Mouse (Mus musculus): ENCODE results near the gene Foxf1. TPM values are rescaled to one million over a fixed set of nuclear protein-coding genes. Genes with fewer than 3 reads are reported as not detected.

Foxf1 gene
- polyA plus RNA-seq, 1 experiment from 2014 or later = 0.43 TPM

- Histone ChIP-seq H3K9ac (peak overlapping the region; percentile 80), H3K36me3 (no peaks in the 10 kb centered on the region; the same call in 1 of the 2 replicates), H3K27ac (no peak overlapping the region), H3K4me3 (peak overlapping the region; percentile 68), H3K9me3 (no peaks in the 10 kb centered on the region), H3K4me2 (replicated peaks) (peak overlapping the region; percentile 90), H3K27me3 (peaks cover 93% of the 10 kb centered on the region), H3K4me1 (peaks cover 50% of the 10 kb centered on the region)
- ATAC-seq (ENCODE audit: low FRiP score, low read depth) = no peak
- WGBS = 2% methylated on average over 18 of the region's 18 CpGs
Measured at GRCm38 (mm10) chr8:121118634-121119420, 34.6 kb downstream of the Foxf1 start.

GRCm38 (mm10) chr8:121119635-121120455 is 35.7 kb downstream of the Foxf1 start:
- Histone ChIP-seq H3K4me3 (peak overlapping the region; percentile 68), H3K4me1 (peaks cover 47% of the 10 kb centered on the region), H3K27me3 (peaks cover 92% of the 10 kb centered on the region), H3K9me3 (0 out of 2 replicates have a peak, but pooled peaks cover 4% of the 10 kb centered on the region), H3K36me3 (no peaks in the 10 kb centered on the region; the same call in 1 of the 2 replicates), H3K9ac (peak overlapping the region; percentile 80), H3K27ac (no peak overlapping the region), H3K4me2 (replicated peaks) (peak overlapping the region; percentile 90)
- WGBS = 10% methylated on average over 12 of the region's 12 CpGs
- ATAC-seq (ENCODE audit: low FRiP score, low read depth) = no peak

GRCm38 (mm10) chr8:121120456-121121419 is 36.6 kb downstream of the Foxf1 start:
- Histone ChIP-seq H3K4me3 (peak overlapping the region; percentile 68), H3K36me3 (no peaks in the 10 kb centered on the region; the same call in 1 of the 2 replicates), H3K4me2 (replicated peaks) (peak overlapping the region; percentile 90), H3K9me3 (0 out of 2 replicates have a peak, but pooled peaks cover 4% of the 10 kb centered on the region), H3K27me3 (peaks cover 93% of the 10 kb centered on the region), H3K4me1 (peaks cover 51% of the 10 kb centered on the region), H3K9ac (peak overlapping the region; percentile 80), H3K27ac (no peak overlapping the region)
- WGBS = 23% methylated on average over 17 of the region's 17 CpGs
- no peak for ATAC-seq (ENCODE audit: low FRiP score, low read depth)

GRCm38 (mm10) chr8:121121704-121122103 is 37.5 kb downstream of the Foxf1 start:
- Histone ChIP-seq H3K4me3 (no peak overlapping the region), H3K9ac (no peak overlapping the region), H3K4me1 (peaks cover 54% of the 10 kb centered on the region), H3K36me3 (no peaks in the 10 kb centered on the region; the same call in 1 of the 2 replicates), H3K9me3 (0 out of 2 replicates have a peak, but pooled peaks cover 4% of the 10 kb centered on the region), H3K27ac (no peak overlapping the region), H3K27me3 (peaks cover 96% of the 10 kb centered on the region), H3K4me2 (replicated peaks) (peak overlapping the region; percentile 90; the same call in 1 of the 2 replicates)
- 22% methylated on average over 8 of the region's 8 CpGs for WGBS
- no peak for ATAC-seq (ENCODE audit: low FRiP score, low read depth)

- no peak overlapping the region for H3K4me2 ChIP-seq (replicated peaks)
- H3K9ac ChIP-seq = no peak overlapping the region
- WGBS = 16% methylated on average over 7 of the region's 7 CpGs
- H3K4me1 ChIP-seq = peaks cover 54% of the 10 kb centered on the region
- no peak overlapping the region for H3K4me3 ChIP-seq
- H3K27me3 ChIP-seq = peaks cover 96% of the 10 kb centered on the region
- 0 out of 2 replicates have a peak, but pooled peaks cover 4% of the 10 kb centered on the region for H3K9me3 ChIP-seq
- no peak overlapping the region for H3K27ac ChIP-seq
- no peak for ATAC-seq (ENCODE audit: low FRiP score, low read depth)
- H3K36me3 ChIP-seq = no peaks in the 10 kb centered on the region; the same call in 1 of the 2 replicates
Measured at GRCm38 (mm10) chr8:121122368-121122767, 38.2 kb downstream of the Foxf1 start.

GRCm38 (mm10) chr8:121123113-121123512 is 38.9 kb downstream of the Foxf1 start:
- H3K27me3 ChIP-seq = peaks cover 96% of the 10 kb centered on the region
- ATAC-seq (ENCODE audit: low FRiP score, low read depth) = no peak
- no peak overlapping the region for H3K4me2 ChIP-seq (replicated peaks)
- H3K4me1 ChIP-seq = peaks cover 54% of the 10 kb centered on the region
- no peak overlapping the region for H3K27ac ChIP-seq
- 68% methylated on average over 2 of the region's 2 CpGs for WGBS
- 0 out of 2 replicates have a peak, but pooled peaks cover 4% of the 10 kb centered on the region for H3K9me3 ChIP-seq
- H3K9ac ChIP-seq = no peak overlapping the region
- H3K36me3 ChIP-seq = no peaks in the 10 kb centered on the region; the same call in 1 of the 2 replicates
- no peak overlapping the region for H3K4me3 ChIP-seq

GRCm38 (mm10) chr8:121124547-121125239 is 40.5 kb downstream of the Foxf1 start:
- H3K27me3 ChIP-seq = peaks cover 99% of the 10 kb centered on the region
- 5% methylated on average over 17 of the region's 17 CpGs for WGBS
- peak overlapping the region; percentile 69 for H3K4me2 ChIP-seq (replicated peaks)
- ATAC-seq (ENCODE audit: low FRiP score, low read depth) = no peak
- H3K9ac ChIP-seq = no peak overlapping the region; the same call in 1 of the 2 replicates
- no peak overlapping the region for H3K27ac ChIP-seq
- peaks cover 65% of the 10 kb centered on the region for H3K4me1 ChIP-seq
- peak overlapping the region; percentile 38 for H3K4me3 ChIP-seq
- H3K36me3 ChIP-seq = no peaks in the 10 kb centered on the region; the same call in 1 of the 2 replicates
- 0 out of 2 replicates have a peak, but pooled peaks cover 4% of the 10 kb centered on the region for H3K9me3 ChIP-seq

GRCm38 (mm10) chr8:121125311-121125876 is 41.2 kb downstream of the Foxf1 start:
- H3K36me3 ChIP-seq = no peaks in the 10 kb centered on the region; the same call in 1 of the 2 replicates
- peak overlapping the region; percentile 38 for H3K4me3 ChIP-seq
- ATAC-seq (ENCODE audit: low FRiP score, low read depth) = peak; percentile 81
- peak overlapping the region; percentile 39; the same call in 1 of the 2 replicates for H3K9ac ChIP-seq
- H3K4me1 ChIP-seq = peaks cover 58% of the 10 kb centered on the region
- H3K27ac ChIP-seq = no peak overlapping the region
- H3K4me2 ChIP-seq (replicated peaks) = peak overlapping the region; percentile 69
- peaks cover 99% of the 10 kb centered on the region for H3K27me3 ChIP-seq
- 0 out of 2 replicates have a peak, but pooled peaks cover 4% of the 10 kb centered on the region for H3K9me3 ChIP-seq
- WGBS = under 1% methylated on average over 35 of the region's 36 CpGs

GRCm38 (mm10) chr8:121126191-121126590 is 42.0 kb downstream of the Foxf1 start:
- Histone ChIP-seq H3K27me3 (peaks cover 99% of the 10 kb centered on the region), H3K9me3 (0 out of 2 replicates have a peak, but pooled peaks cover 4% of the 10 kb centered on the region), H3K27ac (no peak overlapping the region), H3K9ac (no peak overlapping the region), H3K4me2 (replicated peaks) (peak overlapping the region; percentile 69), H3K36me3 (no peaks in the 10 kb centered on the region; the same call in 1 of the 2 replicates), H3K4me1 (peaks cover 52% of the 10 kb centered on the region), H3K4me3 (peak overlapping the region; percentile 38)
- no peak for ATAC-seq (ENCODE audit: low FRiP score, low read depth)
- 8% methylated on average over 6 of the region's 6 CpGs for WGBS

GRCm38 (mm10) chr8:121126694-121127093 is 42.5 kb downstream of the Foxf1 start:
- Histone ChIP-seq H3K4me3 (no peak overlapping the region), H3K4me1 (peaks cover 50% of the 10 kb centered on the region), H3K36me3 (no peaks in the 10 kb centered on the region; the same call in 1 of the 2 replicates), H3K27ac (no peak overlapping the region), H3K9me3 (0 out of 2 replicates have a peak, but pooled peaks cover 4% of the 10 kb centered on the region), H3K9ac (no peak overlapping the region), H3K27me3 (peaks cover 98% of the 10 kb centered on the region), H3K4me2 (replicated peaks) (no peak overlapping the region)
- no peak for ATAC-seq (ENCODE audit: low FRiP score, low read depth)
- WGBS = 13% methylated on average over 6 of the region's 6 CpGs
